Comparison of ENCODE assay signal across 8 mouse cellular contexts in genomic region chr2:30712841-30713401, GRCm38 (mm10).
DNase-seq lines count a peak whose midpoint lies in the region; ATAC-seq and TF ChIP-seq lines count a peak whose summit lies in the region.

No protein-coding gene starts in this region.

- no peak overlapping the region for H3K4me3 ChIP-seq in C2C12 (ENCODE audit: insufficient read depth, poor library complexity, severe bottlenecking)
- H3K4me3 ChIP-seq in forebrain, embryonic 10.5 days = no peak overlapping the region
- H3K4me3 ChIP-seq in limb, embryonic 12.5 days (replicated peaks) = no peak overlapping the region

- H3K27me3 ChIP-seq in C2C12 (ENCODE audit: control insufficient read depth, insufficient read depth, insufficient read length) = no peaks in the 10 kb centered on the region
- H3K27me3 ChIP-seq in forebrain, embryonic 10.5 days (ENCODE audit: poor library complexity, severe bottlenecking) = peaks cover 17% of the 10 kb centered on the region; the same call in 1 of the 2 replicates
- no peaks in the 10 kb centered on the region for H3K27me3 ChIP-seq in limb, embryonic 12.5 days

- no peak for ATAC-seq in limb, embryonic 12.5 days (ENCODE audit: insufficient number of reproducible peaks, insufficient read depth, low FRiP score, low TSS enrichment, low read depth)
- no peak for ATAC-seq in erythroid progenitor cell, adult 5-6 weeks (replicated peaks; ENCODE audit: low FRiP score, poor library complexity, severe bottlenecking)

- H3K79me2 ChIP-seq in C2C12 (ENCODE audit: control insufficient read depth, insufficient read depth) = peaks cover 7% of the 10 kb centered on the region

- intact Hi-C loops in heart, postnatal 14 days (cut with DNase I) = loop anchor here (5.0 kb wide), 1 partner anchor 241 kb away; the partner anchor contains the start of gene Ier5l

- H3ac ChIP-seq in C2C12 (ENCODE audit: control insufficient read depth, insufficient read length, low read depth) = no peak overlapping the region

- no peak overlapping the region; the same call in 1 of the 2 replicates for H3K4me2 ChIP-seq in limb, embryonic 12.5 days

- no peaks in the 10 kb centered on the region for H3K79me3 ChIP-seq in C2C12 (ENCODE audit: low read depth)

- WGBS in forebrain, embryonic 10.5 days = 64% methylated on average over 9 of the region's 9 CpGs
- WGBS in limb, embryonic 12.5 days = 62% methylated on average over 9 of the region's 9 CpGs

- H3K9ac ChIP-seq in limb, embryonic 12.5 days (replicated peaks) = no peak overlapping the region; the same call in 1 of the 2 replicates

- peaks cover 87% of the 10 kb centered on the region for H3K4me1 ChIP-seq in forebrain, embryonic 10.5 days
- H3K4me1 ChIP-seq in limb, embryonic 12.5 days (replicated peaks) = peaks cover 72% of the 10 kb centered on the region

- H3K27ac ChIP-seq in forebrain, embryonic 10.5 days = peak overlapping the region; percentile 99
- peak overlapping the region; percentile 91 for H3K27ac ChIP-seq in limb, embryonic 12.5 days

- H3K36me3 ChIP-seq in C2C12 (ENCODE audit: control insufficient read depth, insufficient read depth) = no peaks in the 10 kb centered on the region
- H3K36me3 ChIP-seq in forebrain, embryonic 10.5 days (replicated peaks) = no peaks in the 10 kb centered on the region
- H3K36me3 ChIP-seq in limb, embryonic 12.5 days = no peaks in the 10 kb centered on the region

- no peak for TF ChIP-seq CTCF in C2C12 (IDR thresholded peaks at IDR 0.05; ENCODE audit: control insufficient read depth, insufficient read depth, insufficient read length)

- peak; percentile 41 to 60 for DNase-seq in heart, adult 18-20 months
- DNase-seq in heart, postnatal 14 days = no peak
- DNase-seq in forebrain, embryonic 10.5 days (ENCODE audit: extremely low spot score, low spot score) = no peak
- no peak for DNase-seq in c-Kit-positive CD71-positive TER-119-positive erythroid progenitor cells, embryonic 14.5 days (ENCODE audit: low spot score)
- no peak for DNase-seq in embryo, embryonic 9.5 days (ENCODE audit: extremely low spot score)

- no peaks in the 10 kb centered on the region for H3K9me3 ChIP-seq in forebrain, embryonic 10.5 days
- no peaks in the 10 kb centered on the region for H3K9me3 ChIP-seq in limb, embryonic 12.5 days

TF ChIP-seq in C2C12, 6 proteins besides CTCF, POLR2A, EP300 and RAD21:
- TF ChIP-seq FOSL1 (IDR thresholded peaks at IDR 0.05; ENCODE audit: insufficient read depth, low read length, poor library complexity, severe bottlenecking) (no peak), CEBPB (IDR thresholded peaks at IDR 0.05; ENCODE audit: low read depth) (peak; percentile 56), MYOD1 (IDR thresholded peaks at IDR 0.05; ENCODE audit: control insufficient read depth, insufficient read length, low read depth) (no peak), MYOG (IDR thresholded peaks at IDR 0.05; ENCODE audit: control insufficient read depth, extremely low read depth, insufficient read length) (no peak), MAX (IDR thresholded peaks at IDR 0.05) (no peak)
TF ChIP-seq in C2C12: peak in this region for 1.

Comparison
In these comparisons a context has a peak if more than half of its experiments do, and no peak if none do; other contexts are left out.
1. DNase-seq: peak in heart, adult 18-20 months (2 of 2); none in heart, postnatal 14 days (0 of 2), forebrain, embryonic 10.5 days (single experiment), c-Kit-positive CD71-positive TER-119-positive erythroid progenitor cells, embryonic 14.5 days (single experiment) and embryo, embryonic 9.5 days (single experiment).